Mouse (Mus musculus) CD4-positive naive resting alpha-beta T cell, adult 57 days (primary cell): ENCODE measurements around the gene Casp14. TPM values are rescaled to one million over a fixed set of nuclear protein-coding genes. Genes with fewer than 3 reads are reported as not detected.

Experiments used
- total RNA-seq: library from RNA; stranded (reverse); gene quantifications from one replicate; pipeline ENCODE4 v1.2.4, GENCODE M21; 2023

The Casp14 gene
- not detected for total RNA-seq

DNA sequence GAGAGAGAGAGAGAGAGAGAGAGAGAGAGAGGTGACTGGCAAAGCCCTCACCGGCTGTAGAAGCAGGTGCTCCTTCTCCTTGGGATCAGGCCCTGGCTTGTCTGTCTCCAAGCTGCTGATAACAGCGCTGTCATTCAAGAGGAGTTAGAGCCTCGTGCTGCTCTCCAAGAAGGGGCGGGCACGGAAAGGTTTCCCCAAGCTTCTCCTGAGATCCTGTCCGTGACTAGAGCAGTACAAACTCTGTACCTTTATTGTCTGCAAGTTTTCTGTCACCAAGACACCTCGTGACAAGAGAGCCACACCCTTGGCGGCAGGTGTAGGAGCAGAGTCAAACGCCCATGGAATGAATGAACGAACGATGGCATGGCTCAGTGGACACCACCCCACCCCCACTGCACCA lies at the start of gene Casp14:
Gene Casp14 (minus strand): TSS at position 239 of the 400 bp plus-strand sequence.

DNA sequence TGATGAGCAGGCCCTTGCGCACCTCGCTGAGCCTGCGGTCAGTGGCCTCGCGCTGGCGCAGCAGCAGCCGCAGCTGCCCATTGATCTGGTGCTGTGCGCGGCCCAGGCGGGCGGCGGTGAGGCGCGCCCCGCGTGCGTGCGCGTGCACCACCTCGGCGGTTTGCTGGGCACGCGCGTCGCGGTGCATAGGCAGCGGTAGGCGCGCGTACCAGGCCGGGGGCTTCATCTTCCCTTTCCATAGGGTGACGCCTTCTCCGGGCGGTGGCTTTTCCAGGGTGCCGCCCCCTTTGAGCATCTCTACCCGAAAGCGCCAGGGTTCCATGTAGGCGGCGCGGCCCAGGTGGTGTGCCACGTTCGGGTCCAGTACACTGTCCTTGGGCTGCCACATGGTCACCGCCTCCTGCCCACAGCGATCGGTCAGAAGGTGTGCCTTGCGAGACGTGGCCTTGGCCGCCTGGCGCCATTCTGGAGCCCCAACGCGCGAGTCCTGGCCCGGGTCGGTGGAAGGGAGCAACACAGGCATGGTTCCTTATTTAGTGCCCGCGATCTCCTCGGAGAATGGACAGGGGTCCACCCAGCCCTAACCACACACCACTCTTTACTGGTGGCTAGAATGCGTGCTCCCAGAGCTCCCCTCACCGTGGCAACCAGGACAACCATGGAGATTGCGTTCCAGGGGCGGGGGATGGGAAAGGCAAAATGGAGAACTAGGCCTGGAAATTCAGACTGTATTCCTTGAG lies 34.5 kb upstream of the Casp14 start, which contains the start of gene Ccdc105:
Gene Ccdc105 (minus strand): TSS at position 614 of the 740 bp plus-strand sequence.

Other genes with a start within 250 kb of the Casp14 start
- not detected for gene Olfr1358, start 200.9 kb downstream of the Casp14 start, total RNA-seq
- 107 TPM for gene Ilvbl, start 143.9 kb downstream of the Casp14 start, total RNA-seq
- 1.6 TPM for gene Syde1, start 126.3 kb downstream of the Casp14 start, total RNA-seq
- gene Olfr1357, start 100.2 kb downstream of the Casp14 start, total RNA-seq, result not detected
- not detected for gene Ccdc105, start 34.8 kb upstream of the Casp14 start, total RNA-seq
- gene Slc1a6, start 62.2 kb upstream of the Casp14 start, total RNA-seq, result not detected
- gene Olfr1356, start 133.9 kb upstream of the Casp14 start, total RNA-seq, result not detected
- gene Olfr1355, start 157.2 kb upstream of the Casp14 start, total RNA-seq, result not detected
- gene Olfr1354, start 194.9 kb upstream of the Casp14 start, total RNA-seq, result not detected
- gene Olfr8, start 232.3 kb upstream of the Casp14 start, total RNA-seq, result not detected
- gene Olfr1353, start 245.0 kb upstream of the Casp14 start, total RNA-seq, result not detected